Mouse (Mus musculus): ENCODE data around the gene 4930404N11Rik. TPM values are rescaled to one million over a fixed set of nuclear protein-coding genes. Genes with fewer than 3 reads are reported as not detected.

The 4930404N11Rik gene
- polyA plus RNA-seq, 1 experiment from 2014 or later: 0.82 TPM

- Histone ChIP-seq H3K9me3 (replicated peaks) (no peaks in the 10 kb centered on the region), H3K9ac (no peak overlapping the region), H3K4me3 (no peak overlapping the region), H3K27me3 (replicated peaks) (no peaks in the 10 kb centered on the region), H3K4me1 (replicated peaks) (peaks cover 40% of the 10 kb centered on the region), H3K4me2 (no peak overlapping the region), H3K36me3 (peaks cover 14% of the 10 kb centered on the region), H3K27ac (ENCODE audit: poor library complexity, severe bottlenecking) (no peak overlapping the region)
- WGBS: 84% methylated on average over 6 of the region's 6 CpGs
- no peak for ATAC-seq (ENCODE audit: insufficient number of reproducible peaks, low FRiP score)
Observed at GRCm38 (mm10) chr10:81379809-81380378, 14.3 kb upstream of the 4930404N11Rik start.

- H3K27me3 ChIP-seq (replicated peaks): no peaks in the 10 kb centered on the region
- peak overlapping the region; percentile 65 for H3K9ac ChIP-seq
- peak overlapping the region; percentile 72 for H3K27ac ChIP-seq (ENCODE audit: poor library complexity, severe bottlenecking)
- H3K9me3 ChIP-seq (replicated peaks): no peaks in the 10 kb centered on the region
- no peak for ATAC-seq (ENCODE audit: insufficient number of reproducible peaks, low FRiP score)
- H3K4me2 ChIP-seq: peak overlapping the region; percentile 73
- peaks cover 38% of the 10 kb centered on the region for H3K4me1 ChIP-seq (replicated peaks)
- H3K4me3 ChIP-seq: peak overlapping the region; percentile 94
- H3K36me3 ChIP-seq: peaks cover 19% of the 10 kb centered on the region
- WGBS: 56% methylated on average over 3 of the region's 3 CpGs
Observed at GRCm38 (mm10) chr10:81379183-81379553, 13.6 kb upstream of the 4930404N11Rik start.

GRCm38 (mm10) chr10:81378553-81379182 is 13.1 kb upstream of the 4930404N11Rik start:
- peak; percentile 94 for ATAC-seq (ENCODE audit: insufficient number of reproducible peaks, low FRiP score)
- Histone ChIP-seq H3K9me3 (replicated peaks) (no peaks in the 10 kb centered on the region), H3K36me3 (peaks cover 24% of the 10 kb centered on the region)

GRCm38 (mm10) chr10:81377793-81378552 is 12.4 kb upstream of the 4930404N11Rik start, which contains the start of gene Fzr1:
Gene Fzr1, minus strand, starts transcription at chr10:81378516.
- peaks cover 31% of the 10 kb centered on the region for H3K36me3 ChIP-seq
- peak within 1 kb of the TSS; percentile 94 for H3K4me3 ChIP-seq
- no peaks in the 10 kb centered on the region for H3K27me3 ChIP-seq (replicated peaks)
- under 1% methylated on average over 59 of the region's 59 CpGs for WGBS
- peak within 1 kb of the TSS; percentile 75 for H3K27ac ChIP-seq (ENCODE audit: poor library complexity, severe bottlenecking)
- peak within 1 kb of the TSS; percentile 97 for H3K9ac ChIP-seq
- peaks cover 38% of the 10 kb centered on the region for H3K4me1 ChIP-seq (replicated peaks)
- H3K9me3 ChIP-seq (replicated peaks): no peaks in the 10 kb centered on the region
- peak; percentile 2; the same call in 1 of the 2 replicates for ATAC-seq (ENCODE audit: insufficient number of reproducible peaks, low FRiP score)
- peak within 1 kb of the TSS; percentile 85 for H3K4me2 ChIP-seq

More at GRCm38 (mm10) chr10:81378553-81379182, 13.1 kb upstream of the 4930404N11Rik start:
- Histone ChIP-seq H3K4me3 (peak overlapping the region; percentile 94), H3K27me3 (replicated peaks) (no peaks in the 10 kb centered on the region), H3K4me1 (replicated peaks) (peaks cover 38% of the 10 kb centered on the region), H3K27ac (ENCODE audit: poor library complexity, severe bottlenecking) (peak overlapping the region; percentile 72), H3K4me2 (peak overlapping the region; percentile 73), H3K9ac (peak overlapping the region; percentile 65)
- WGBS: 1% methylated on average over 46 of the region's 46 CpGs

GRCm38 (mm10) chr10:81377362-81377664 is 11.7 kb upstream of the 4930404N11Rik start:
- no peak for ATAC-seq (ENCODE audit: insufficient number of reproducible peaks, low FRiP score)
- Histone ChIP-seq H3K4me3 (peak overlapping the region; percentile 94), H3K4me2 (peak overlapping the region; percentile 85), H3K9me3 (replicated peaks) (no peaks in the 10 kb centered on the region), H3K27me3 (replicated peaks) (no peaks in the 10 kb centered on the region), H3K4me1 (replicated peaks) (peaks cover 35% of the 10 kb centered on the region), H3K27ac (ENCODE audit: poor library complexity, severe bottlenecking) (peak overlapping the region; percentile 75; the same call in 1 of the 2 replicates), H3K36me3 (peaks cover 38% of the 10 kb centered on the region), H3K9ac (peak overlapping the region; percentile 97)
- WGBS: 57% methylated on average over 2 of the region's 2 CpGs

GRCm38 (mm10) chr10:81376561-81377361 is 11.1 kb upstream of the 4930404N11Rik start:
- Histone ChIP-seq H3K4me2 (peak overlapping the region; percentile 85), H3K9ac (peak overlapping the region; percentile 97), H3K27me3 (replicated peaks) (no peaks in the 10 kb centered on the region), H3K9me3 (replicated peaks) (no peaks in the 10 kb centered on the region), H3K36me3 (peaks cover 43% of the 10 kb centered on the region), H3K4me3 (peak overlapping the region; percentile 94), H3K4me1 (replicated peaks) (peaks cover 29% of the 10 kb centered on the region), H3K27ac (ENCODE audit: poor library complexity, severe bottlenecking) (peak overlapping the region; percentile 75; the same call in 1 of the 2 replicates)
- WGBS: 38% methylated on average over 6 of the region's 6 CpGs
- no peak for ATAC-seq (ENCODE audit: insufficient number of reproducible peaks, low FRiP score)

GRCm38 (mm10) chr10:81375322-81375721 is 9.7 kb upstream of the 4930404N11Rik start:
- Histone ChIP-seq H3K36me3 (peaks cover 58% of the 10 kb centered on the region), H3K4me1 (replicated peaks) (peaks cover 26% of the 10 kb centered on the region), H3K4me2 (no peak overlapping the region), H3K27ac (ENCODE audit: poor library complexity, severe bottlenecking) (no peak overlapping the region), H3K4me3 (no peak overlapping the region), H3K27me3 (replicated peaks) (no peaks in the 10 kb centered on the region), H3K9me3 (replicated peaks) (no peaks in the 10 kb centered on the region), H3K9ac (no peak overlapping the region)
- ATAC-seq (ENCODE audit: insufficient number of reproducible peaks, low FRiP score): no peak
- WGBS: 91% methylated on average over 10 of the region's 10 CpGs

- H3K9ac ChIP-seq: no peak overlapping the region
- ATAC-seq (ENCODE audit: insufficient number of reproducible peaks, low FRiP score): no peak
- no peak overlapping the region for H3K27ac ChIP-seq (ENCODE audit: poor library complexity, severe bottlenecking)
- peaks cover 67% of the 10 kb centered on the region for H3K36me3 ChIP-seq
- H3K9me3 ChIP-seq (replicated peaks): no peaks in the 10 kb centered on the region
- no peak overlapping the region for H3K4me2 ChIP-seq
- peaks cover 47% of the 10 kb centered on the region for H3K4me1 ChIP-seq (replicated peaks)
- H3K4me3 ChIP-seq: no peak overlapping the region
- peaks cover 3% of the 10 kb centered on the region; the same call in 1 of the 2 replicates for H3K27me3 ChIP-seq (replicated peaks)
- WGBS: 91% methylated on average over 6 of the region's 6 CpGs
Observed at GRCm38 (mm10) chr10:81367207-81367495, 1.5 kb upstream of the 4930404N11Rik start.

GRCm38 (mm10) chr10:81366477-81367206 is 1.0 kb upstream of the 4930404N11Rik start:
- H3K36me3 ChIP-seq: peaks cover 67% of the 10 kb centered on the region
- H3K27me3 ChIP-seq (replicated peaks): peaks cover 3% of the 10 kb centered on the region; the same call in 1 of the 2 replicates
- H3K9me3 ChIP-seq (replicated peaks): no peaks in the 10 kb centered on the region
- WGBS: 73% methylated on average over 6 of the region's 6 CpGs
- H3K4me3 ChIP-seq: no peak overlapping the region
- no peak for ATAC-seq (ENCODE audit: insufficient number of reproducible peaks, low FRiP score)
- no peak overlapping the region for H3K4me2 ChIP-seq
- no peak overlapping the region; the same call in 1 of the 2 replicates for H3K27ac ChIP-seq (ENCODE audit: poor library complexity, severe bottlenecking)
- peaks cover 52% of the 10 kb centered on the region for H3K4me1 ChIP-seq (replicated peaks)
- no peak overlapping the region for H3K9ac ChIP-seq

GRCm38 (mm10) chr10:81365073-81365472 is 543 bp downstream of the 4930404N11Rik start:
- H3K27ac ChIP-seq (ENCODE audit: poor library complexity, severe bottlenecking): 0 out of 2 replicates have a peak overlapping the region, but pooled peaks have one; percentile 16
- ATAC-seq (ENCODE audit: insufficient number of reproducible peaks, low FRiP score): no peak
- 36% methylated on average over 4 of the region's 4 CpGs for WGBS
- peak overlapping the region; percentile 78 for H3K9ac ChIP-seq
- no peaks in the 10 kb centered on the region for H3K9me3 ChIP-seq (replicated peaks)
- peak overlapping the region; percentile 82 for H3K4me2 ChIP-seq
- peaks cover 3% of the 10 kb centered on the region; the same call in 1 of the 2 replicates for H3K27me3 ChIP-seq (replicated peaks)
- peak overlapping the region; percentile 49; the same call in 1 of the 2 replicates for H3K4me3 ChIP-seq
- H3K36me3 ChIP-seq: peaks cover 56% of the 10 kb centered on the region
- H3K4me1 ChIP-seq (replicated peaks): peaks cover 65% of the 10 kb centered on the region

Data from heart, embryonic 12.5 days (tissue).